Mouse (Mus musculus): Measurements from ENCODE around the gene Rab42. TPM values are rescaled to one million over a fixed set of nuclear protein-coding genes. Genes with fewer than 3 reads are reported as not detected.

The Rab42 gene
- polyA plus RNA-seq, 1 experiment from 2014 or later, result 3.0 TPM

- H3K27me3 ChIP-seq (ENCODE audit: control insufficient read depth, insufficient read depth, low read length), result no peaks in the 10 kb centered on the region
- ATAC-seq (ENCODE audit: low read depth), result no peak
- H3K4me2 ChIP-seq (ENCODE audit: low read depth, low read length), result peak overlapping the region; percentile 59
- no peak overlapping the region for H3K27ac ChIP-seq (ENCODE audit: low read depth, low read length)
- WGBS, result 52% methylated on average over 14 of the region's 14 CpGs
- H3K36me3 ChIP-seq (ENCODE audit: control insufficient read depth, insufficient read depth, low read length), result peaks cover 5% of the 10 kb centered on the region
- no peaks in the 10 kb centered on the region for H3K9me3 ChIP-seq (ENCODE audit: control insufficient read depth, low read length)
- peaks cover 10% of the 10 kb centered on the region for H3K4me1 ChIP-seq (ENCODE audit: control insufficient read depth, insufficient read depth, low read length)
- peak overlapping the region; percentile 93 for H3K9ac ChIP-seq (replicated peaks; ENCODE audit: low read depth, low read length)
- H3K4me3 ChIP-seq (ENCODE audit: low read depth, low read length), result peak overlapping the region; percentile 81
Observed at GRCm38 (mm10) chr4:132328391-132328982, 25.3 kb upstream of the Rab42 start.

- no peak overlapping the region for H3K4me3 ChIP-seq (ENCODE audit: low read depth, low read length)
- H3K9me3 ChIP-seq (ENCODE audit: control insufficient read depth, low read length), result no peaks in the 10 kb centered on the region
- no peak overlapping the region for H3K4me2 ChIP-seq (ENCODE audit: low read depth, low read length)
- no peaks in the 10 kb centered on the region for H3K27me3 ChIP-seq (ENCODE audit: control insufficient read depth, insufficient read depth, low read length)
- peaks cover 17% of the 10 kb centered on the region for H3K36me3 ChIP-seq (ENCODE audit: control insufficient read depth, insufficient read depth, low read length)
- H3K4me1 ChIP-seq (ENCODE audit: control insufficient read depth, insufficient read depth, low read length), result peaks cover 10% of the 10 kb centered on the region
- H3K9ac ChIP-seq (replicated peaks; ENCODE audit: low read depth, low read length), result no peak overlapping the region
- no peak for ATAC-seq (ENCODE audit: low read depth)
- H3K27ac ChIP-seq (ENCODE audit: low read depth, low read length), result no peak overlapping the region
- WGBS, result 77% methylated on average over 5 of the region's 5 CpGs
Observed at GRCm38 (mm10) chr4:132326481-132326880, 23.3 kb upstream of the Rab42 start.

- Histone ChIP-seq H3K9ac (replicated peaks; ENCODE audit: low read depth, low read length) (no peak overlapping the region), H3K4me3 (ENCODE audit: low read depth, low read length) (no peak overlapping the region), H3K4me2 (ENCODE audit: low read depth, low read length) (no peak overlapping the region), H3K27ac (ENCODE audit: low read depth, low read length) (no peak overlapping the region), H3K36me3 (ENCODE audit: control insufficient read depth, insufficient read depth, low read length) (peaks cover 53% of the 10 kb centered on the region; the same call in 1 of the 2 replicates), H3K4me1 (ENCODE audit: control insufficient read depth, insufficient read depth, low read length) (no peaks in the 10 kb centered on the region; the same call in 1 of the 2 replicates), H3K9me3 (ENCODE audit: control insufficient read depth, low read length) (no peaks in the 10 kb centered on the region), H3K27me3 (ENCODE audit: control insufficient read depth, insufficient read depth, low read length) (no peaks in the 10 kb centered on the region)
- ATAC-seq (ENCODE audit: low read depth), result no peak
- 85% methylated on average over 8 of the region's 8 CpGs for whole genome bisulfite sequencing
Observed at GRCm38 (mm10) chr4:132315711-132316110, 12.5 kb upstream of the Rab42 start.

GRCm38 (mm10) chr4:132312627-132313026, 9.4 kb upstream of the Rab42 start:
- H3K4me2 ChIP-seq (ENCODE audit: low read depth, low read length), result no peak overlapping the region

GRCm38 (mm10) chr4:132311801-132312200, 8.6 kb upstream of the Rab42 start:
- H3K4me2 ChIP-seq (ENCODE audit: low read depth, low read length), result no peak overlapping the region
- H3K36me3 ChIP-seq (ENCODE audit: control insufficient read depth, insufficient read depth, low read length), result peaks cover 44% of the 10 kb centered on the region; the same call in 1 of the 2 replicates
- no peak for ATAC-seq (ENCODE audit: low read depth)
- H3K4me3 ChIP-seq (ENCODE audit: low read depth, low read length), result no peak overlapping the region
- H3K9me3 ChIP-seq (ENCODE audit: control insufficient read depth, low read length), result no peaks in the 10 kb centered on the region
- no peak overlapping the region for H3K27ac ChIP-seq (ENCODE audit: low read depth, low read length)
- no peak overlapping the region for H3K9ac ChIP-seq (replicated peaks; ENCODE audit: low read depth, low read length)
- peaks cover 9% of the 10 kb centered on the region for H3K4me1 ChIP-seq (ENCODE audit: control insufficient read depth, insufficient read depth, low read length)
- no peaks in the 10 kb centered on the region for H3K27me3 ChIP-seq (ENCODE audit: control insufficient read depth, insufficient read depth, low read length)
- 55% methylated on average over 3 of the region's 3 CpGs for WGBS

More at GRCm38 (mm10) chr4:132312627-132313026, 9.4 kb upstream of the Rab42 start:
- WGBS, result 89% methylated on average over 5 of the region's 5 CpGs
- no peak for ATAC-seq (ENCODE audit: low read depth)
- peaks cover 50% of the 10 kb centered on the region; the same call in 1 of the 2 replicates for H3K36me3 ChIP-seq (ENCODE audit: control insufficient read depth, insufficient read depth, low read length)
- H3K4me3 ChIP-seq (ENCODE audit: low read depth, low read length), result no peak overlapping the region
- H3K27me3 ChIP-seq (ENCODE audit: control insufficient read depth, insufficient read depth, low read length), result no peaks in the 10 kb centered on the region
- H3K9me3 ChIP-seq (ENCODE audit: control insufficient read depth, low read length), result no peaks in the 10 kb centered on the region
- H3K27ac ChIP-seq (ENCODE audit: low read depth, low read length), result no peak overlapping the region
- H3K9ac ChIP-seq (replicated peaks; ENCODE audit: low read depth, low read length), result no peak overlapping the region
- peaks cover 9% of the 10 kb centered on the region for H3K4me1 ChIP-seq (ENCODE audit: control insufficient read depth, insufficient read depth, low read length)

GRCm38 (mm10) chr4:132311209-132311608, 8.0 kb upstream of the Rab42 start:
- Histone ChIP-seq H3K36me3 (ENCODE audit: control insufficient read depth, insufficient read depth, low read length) (peaks cover 38% of the 10 kb centered on the region; the same call in 1 of the 2 replicates), H3K4me3 (ENCODE audit: low read depth, low read length) (no peak overlapping the region), H3K9ac (replicated peaks; ENCODE audit: low read depth, low read length) (no peak overlapping the region), H3K27me3 (ENCODE audit: control insufficient read depth, insufficient read depth, low read length) (no peaks in the 10 kb centered on the region), H3K4me2 (ENCODE audit: low read depth, low read length) (no peak overlapping the region), H3K4me1 (ENCODE audit: control insufficient read depth, insufficient read depth, low read length) (peaks cover 9% of the 10 kb centered on the region), H3K9me3 (ENCODE audit: control insufficient read depth, low read length) (no peaks in the 10 kb centered on the region), H3K27ac (ENCODE audit: low read depth, low read length) (no peak overlapping the region)
- no peak for ATAC-seq (ENCODE audit: low read depth)
- 22% methylated on average over 1 of the region's 1 CpGs for WGBS

- Histone ChIP-seq H3K27me3 (ENCODE audit: control insufficient read depth, insufficient read depth, low read length) (no peaks in the 10 kb centered on the region), H3K4me3 (ENCODE audit: low read depth, low read length) (peak overlapping the region; percentile 71), H3K4me2 (ENCODE audit: low read depth, low read length) (peak overlapping the region; percentile 72), H3K36me3 (ENCODE audit: control insufficient read depth, insufficient read depth, low read length) (peaks cover 37% of the 10 kb centered on the region; the same call in 1 of the 2 replicates), H3K27ac (ENCODE audit: low read depth, low read length) (peak overlapping the region; percentile 95; the same call in 1 of the 2 replicates), H3K4me1 (ENCODE audit: control insufficient read depth, insufficient read depth, low read length) (peaks cover 9% of the 10 kb centered on the region), H3K9ac (replicated peaks; ENCODE audit: low read depth, low read length) (peak overlapping the region; percentile 98), H3K9me3 (ENCODE audit: control insufficient read depth, low read length) (no peaks in the 10 kb centered on the region)
- 27% methylated on average over 10 of the region's 10 CpGs for WGBS
- 0 out of 2 replicates have a peak, but pooled peaks have one; percentile 14 for ATAC-seq (ENCODE audit: low read depth)
Observed at GRCm38 (mm10) chr4:132309849-132310472, 6.8 kb upstream of the Rab42 start.

- 0 out of 2 replicates have a peak, but pooled peaks have one; percentile 10 for ATAC-seq (ENCODE audit: low read depth)
- peak overlapping the region; percentile 98 for H3K9ac ChIP-seq (replicated peaks; ENCODE audit: low read depth, low read length)
- under 1% methylated on average over 15 of the region's 15 CpGs for WGBS
- H3K27me3 ChIP-seq (ENCODE audit: control insufficient read depth, insufficient read depth, low read length), result no peaks in the 10 kb centered on the region
- peak overlapping the region; percentile 71 for H3K4me3 ChIP-seq (ENCODE audit: low read depth, low read length)
- H3K9me3 ChIP-seq (ENCODE audit: control insufficient read depth, low read length), result no peaks in the 10 kb centered on the region
- H3K4me1 ChIP-seq (ENCODE audit: control insufficient read depth, insufficient read depth, low read length), result peaks cover 9% of the 10 kb centered on the region
- peaks cover 37% of the 10 kb centered on the region; the same call in 1 of the 2 replicates for H3K36me3 ChIP-seq (ENCODE audit: control insufficient read depth, insufficient read depth, low read length)
- H3K4me2 ChIP-seq (ENCODE audit: low read depth, low read length), result peak overlapping the region; percentile 72
- peak overlapping the region; percentile 95 for H3K27ac ChIP-seq (ENCODE audit: low read depth, low read length)
Observed at GRCm38 (mm10) chr4:132309140-132309848, 6.1 kb upstream of the Rab42 start.

All from neural tube, embryonic 14.5 days (tissue).